Mouse (Mus musculus) ES-E14 (cell line): ENCODE measurements around the gene Ica1l.

Source experiments
- CHD2 ChIP-seq: IDR thresholded peaks from 2 replicates; pipeline ENCODE4 v1.6.1; 2014; ENCODE audit warnings: mild to moderate bottlenecking, low read depth, low read length, inconsistent platforms
- HCFC1 ChIP-seq: IDR thresholded peaks from 2 replicates; pipeline ENCODE4 v1.6.1; 2012; ENCODE audit warnings: low read length, inconsistent platforms, borderline replicate concordance; ENCODE audit not compliant: insufficient read depth

- TF ChIP-seq CHD2 (no peak), HCFC1 (no peak)
These were observed 1.6 kb upstream of the Ica1l start for GRCm38 (mm10) chr1:60044595-60044994.
